Mouse (Mus musculus) megakaryocyte, embryonic 14.5 days (primary cell): Measurements from ENCODE around the gene Bfar. TPM values are rescaled to one million over a fixed set of nuclear protein-coding genes. Genes with fewer than 3 reads are reported as not detected.
"Not testable (repeated sequence)": the region's sequence is repeated elsewhere in the genome, so short reads cannot be mapped to it uniquely, and the experiment has no call there.

Experiments used
- H3K27me3 ChIP-seq: replicated peaks from 2 replicates; pipeline ENCODE3; 2012; ENCODE audit warnings: inconsistent platforms
- H3K36me3 ChIP-seq: replicated peaks from 2 replicates; pipeline ENCODE3; 2012; ENCODE audit warnings: low read length, inconsistent platforms, mixed read lengths
- H3K4me1 ChIP-seq: 2 replicates; pipeline ENCODE4 v1.6.1; 2012; ENCODE audit warnings: inconsistent platforms
- H3K4me3 ChIP-seq: replicated peaks from 2 replicates; pipeline ENCODE3; 2012; ENCODE audit warnings: moderate library complexity, mild to moderate bottlenecking, inconsistent platforms
- H3K9me3 ChIP-seq: 2 replicates; pipeline ENCODE4 v1.6.1; 2012; ENCODE audit warnings: inconsistent platforms
- FLI1 ChIP-seq: IDR thresholded peaks from 2 replicates; pipeline ENCODE4 v1.6.1; 2012; ENCODE audit warnings: low read length, inconsistent platforms, mixed read lengths
- GATA1 ChIP-seq: IDR thresholded peaks from 3 replicates; pipeline ENCODE4 v1.6.1; 2012; ENCODE audit warnings: mixed read lengths, low read length, inconsistent platforms, borderline replicate concordance
- polyA plus RNA-seq: library from polyadenylated mRNA; stranded (reverse); fragments of >175 nt; gene quantifications from 2 replicates; pipeline ENCODE4 v1.2.3, GENCODE M21; 2012; ENCODE audit warnings: low replicate concordance; ENCODE audit not compliant: insufficient read depth

The Bfar gene
- polyA plus RNA-seq, 1 experiment: 2.6 TPM

DNA sequence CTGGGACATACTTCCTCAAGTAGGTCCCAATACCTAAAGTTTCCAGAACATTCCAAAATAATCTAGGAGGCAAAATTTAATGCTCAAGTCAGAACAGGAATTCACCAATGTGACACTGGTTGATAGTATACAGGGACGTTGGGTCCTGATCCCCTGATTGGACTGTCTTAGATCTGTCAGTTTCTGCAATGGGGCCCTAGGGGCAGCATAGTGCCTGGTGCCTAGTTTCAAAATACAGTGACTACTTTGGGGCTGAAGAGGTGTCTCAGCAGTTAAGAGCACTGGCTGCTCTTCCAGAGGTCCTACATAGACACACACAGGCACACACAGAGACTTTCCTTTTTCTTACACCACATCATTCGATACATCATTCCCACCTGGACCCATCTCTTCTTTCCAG lies 69.2 kb downstream of the Bfar start:
- TF ChIP-seq FLI1 (no peak), GATA1 (no peak)
- H3K36me3 ChIP-seq: no peaks in the 10 kb centered on the region
- no peak overlapping the region for H3K4me3 ChIP-seq
- H3K27me3 ChIP-seq: no peaks in the 10 kb centered on the region
- H3K9me3 ChIP-seq: no peaks in the 10 kb centered on the region
- peaks cover 56% of the 10 kb centered on the region for H3K4me1 ChIP-seq

GRCm38 (mm10) chr16:13747708-13748107 lies 76.0 kb downstream of the Bfar start:
- TF ChIP-seq FLI1 (no peak), GATA1 (no peak)
- peaks cover 16% of the 10 kb centered on the region for H3K4me1 ChIP-seq
- H3K9me3 ChIP-seq: no peaks in the 10 kb centered on the region
- no peaks in the 10 kb centered on the region for H3K27me3 ChIP-seq
- H3K4me3 ChIP-seq: no peak overlapping the region
- H3K36me3 ChIP-seq: no peaks in the 10 kb centered on the region

DNA sequence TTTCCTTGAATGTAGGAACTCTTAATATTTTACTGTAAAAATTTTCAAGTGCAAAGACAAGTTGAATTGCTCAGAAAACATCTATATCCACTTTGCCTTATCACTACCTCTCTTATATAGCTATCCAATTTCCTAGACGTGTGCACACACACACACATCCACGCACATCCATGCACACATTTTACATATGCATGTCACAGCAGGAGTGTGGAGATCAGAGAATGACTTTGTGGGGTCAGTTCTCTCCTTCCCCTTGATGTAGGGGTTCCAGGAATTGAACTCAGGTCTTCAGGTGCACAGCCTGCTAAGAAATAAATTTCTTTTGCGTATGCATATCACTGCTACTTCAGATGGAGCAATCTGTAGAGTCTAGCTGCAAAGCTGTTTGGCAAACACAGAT lies 76.5 kb downstream of the Bfar start:
- Histone ChIP-seq H3K9me3 (no peaks in the 10 kb centered on the region), H3K36me3 (no peaks in the 10 kb centered on the region), H3K4me3 (no peak overlapping the region), H3K4me1 (peaks cover 11% of the 10 kb centered on the region), H3K27me3 (no peaks in the 10 kb centered on the region)
- no peak for TF ChIP-seq GATA1
- no peak for TF ChIP-seq FLI1

GRCm38 (mm10) chr16:13748813-13749212 lies 77.2 kb downstream of the Bfar start:
- not testable (repeated sequence) for H3K36me3 ChIP-seq, H3K27me3 ChIP-seq, H3K4me3 ChIP-seq, H3K4me1 ChIP-seq, H3K9me3 ChIP-seq

GRCm38 (mm10) chr16:13749306-13749705 lies 77.6 kb downstream of the Bfar start:
- no peak for TF ChIP-seq FLI1
- TF ChIP-seq GATA1: no peak
- no peak overlapping the region for H3K4me3 ChIP-seq
- H3K9me3 ChIP-seq: no peaks in the 10 kb centered on the region
- no peaks in the 10 kb centered on the region for H3K27me3 ChIP-seq
- H3K36me3 ChIP-seq: no peaks in the 10 kb centered on the region
- H3K4me1 ChIP-seq: peaks cover 3% of the 10 kb centered on the region

- Histone ChIP-seq H3K4me1 (peaks cover 5% of the 10 kb centered on the region), H3K4me3 (no peak overlapping the region), H3K36me3 (no peaks in the 10 kb centered on the region), H3K9me3 (no peaks in the 10 kb centered on the region), H3K27me3 (no peaks in the 10 kb centered on the region)
- TF ChIP-seq FLI1: no peak
- no peak for TF ChIP-seq GATA1
Measured at GRCm38 (mm10) chr16:13749981-13750380, 78.3 kb downstream of the Bfar start.

- H3K4me3 ChIP-seq: no peak overlapping the region
- no peaks in the 10 kb centered on the region for H3K27me3 ChIP-seq
- H3K9me3 ChIP-seq: no peaks in the 10 kb centered on the region
- TF ChIP-seq GATA1 (no peak), FLI1 (no peak)
- H3K36me3 ChIP-seq: no peaks in the 10 kb centered on the region
- peaks cover 8% of the 10 kb centered on the region for H3K4me1 ChIP-seq
Measured at GRCm38 (mm10) chr16:13750626-13751025, 79.0 kb downstream of the Bfar start.

Other genes with a start within 250 kb of the Bfar start
- gene Parn, start 3.7 kb upstream of the Bfar start, polyA plus RNA-seq: 16.3 and 21.5 TPM in 2 replicates
- 0.26 TPM in 1 of 2 replicates, not detected in the other for gene 3110001I22Rik, start 71 bp downstream of the Bfar start, polyA plus RNA-seq
- gene Pla2g10, start 59.1 kb downstream of the Bfar start, polyA plus RNA-seq: 2.0 and 3.1 TPM in 2 replicates
- 5.6 and 6.4 TPM in 2 replicates for gene Rrn3, start 108.8 kb downstream of the Bfar start, polyA plus RNA-seq
- 28.2 and 34.3 TPM in 2 replicates for gene Ntan1, start 147.0 kb downstream of the Bfar start, polyA plus RNA-seq
- 5.4 and 11.4 TPM in 2 replicates for gene Pdxdc1, start 231.3 kb downstream of the Bfar start, polyA plus RNA-seq
- gene Mpv17l, start 231.3 kb downstream of the Bfar start, polyA plus RNA-seq: 0.20 TPM in 1 of 2 replicates, not detected in the other